Mouse (Mus musculus) neural tube, embryonic 13.5 days (tissue): ENCODE results near the gene Cfap74. TPM values are rescaled to one million over a fixed set of nuclear protein-coding genes. Genes with fewer than 3 reads are reported as not detected.

Experiments
- ATAC-seq: fragments of 200-750 bp; cut with Nextera tagmentation; 2 replicates; pipeline ENCODE4 v1.8.0; 2017; ENCODE audit warnings: low read depth, mild to moderate bottlenecking, moderate TSS enrichment, moderate library complexity
- H3K27ac ChIP-seq: fragments of 300-500 bp; sonication (generic); replicated peaks from 2 replicates; pipeline ENCODE4 v1.5.1; 2015; ENCODE audit warnings: moderate library complexity, mild to moderate bottlenecking, inconsistent platforms
- H3K27me3 ChIP-seq: fragments of 300-500 bp; sonication (generic); 2 replicates; pipeline ENCODE4 v1.6.1; 2015; ENCODE audit warnings: mild to moderate bottlenecking, inconsistent platforms
- H3K36me3 ChIP-seq: fragments of 300-500 bp; sonication (generic); 2 replicates; pipeline ENCODE4 v1.6.1; 2015; ENCODE audit warnings: mild to moderate bottlenecking, inconsistent platforms
- H3K4me1 ChIP-seq: fragments of 300-500 bp; sonication (generic); replicated peaks from 2 replicates; pipeline ENCODE4 v1.6.1; 2015; ENCODE audit warnings: inconsistent platforms
- H3K4me2 ChIP-seq: fragments of 300-500 bp; sonication (generic); 2 replicates; pipeline ENCODE4 v1.6.1; 2015; ENCODE audit warnings: inconsistent platforms, mild to moderate bottlenecking, moderate library complexity
- H3K4me3 ChIP-seq: fragments of 300-500 bp; sonication (generic); 2 replicates; pipeline ENCODE4 v1.5.1; 2015; ENCODE audit warnings: mild to moderate bottlenecking, inconsistent platforms
- H3K9ac ChIP-seq: fragments of 300-500 bp; sonication (generic); 2 replicates; pipeline ENCODE4 v1.6.1; 2015; ENCODE audit warnings: moderate library complexity, mild to moderate bottlenecking, inconsistent platforms
- H3K9me3 ChIP-seq: fragments of 300-500 bp; sonication (generic); 2 replicates; pipeline ENCODE4 v1.6.1; 2016; ENCODE audit warnings: inconsistent platforms
- WGBS: fragments of 180-500 bp; shearing (Covaris S2); methylation state at CpG from one replicate; pipeline ENCODE4 v1.1.7; 2015; 5-methylcytosine and 5-hydroxymethylcytosine counted together
- polyA plus RNA-seq: library from polyadenylated mRNA; unstranded; fragments of >200 nt; fragmentation: Nextera tagmentation; extraction: Ambion mirVana; gene quantifications from 2 replicates; pipeline ENCODE4 v1.2.1, GENCODE M21; 2015

The Cfap74 gene
- polyA plus RNA-seq, 1 experiment from 2014 or later = 2.8 TPM

DNA sequence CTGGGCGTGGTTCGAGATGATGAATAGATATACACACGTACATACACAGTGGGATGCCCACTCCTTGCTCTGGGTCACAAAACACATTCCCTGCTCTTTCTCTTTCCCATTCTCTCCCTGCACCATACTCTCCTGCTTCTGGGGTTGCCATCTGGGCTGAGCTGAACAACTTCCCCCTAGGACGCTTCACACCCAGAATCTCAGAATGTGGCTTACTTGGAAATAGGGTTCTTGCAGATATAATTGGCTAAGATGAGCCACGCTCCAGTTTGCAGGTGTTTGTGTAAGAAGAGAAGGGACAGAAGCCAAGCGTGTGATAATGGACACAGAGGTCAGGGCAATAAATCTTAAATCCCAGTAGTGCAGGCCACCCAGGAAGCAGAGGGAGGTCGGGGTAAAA is 27.0 kb upstream of the Cfap74 start:
- Histone ChIP-seq H3K27me3 (peaks cover 5% of the 10 kb centered on the region; the same call in 1 of the 2 replicates), H3K9ac (no peak overlapping the region), H3K27ac (no peak overlapping the region), H3K4me1 (peaks cover 13% of the 10 kb centered on the region; the same call in 1 of the 2 replicates), H3K4me2 (no peak overlapping the region), H3K9me3 (no peaks in the 10 kb centered on the region), H3K4me3 (no peak overlapping the region), H3K36me3 (no peaks in the 10 kb centered on the region)
- WGBS = 27% methylated on average over 7 of the region's 7 CpGs
- no peak for ATAC-seq

DNA sequence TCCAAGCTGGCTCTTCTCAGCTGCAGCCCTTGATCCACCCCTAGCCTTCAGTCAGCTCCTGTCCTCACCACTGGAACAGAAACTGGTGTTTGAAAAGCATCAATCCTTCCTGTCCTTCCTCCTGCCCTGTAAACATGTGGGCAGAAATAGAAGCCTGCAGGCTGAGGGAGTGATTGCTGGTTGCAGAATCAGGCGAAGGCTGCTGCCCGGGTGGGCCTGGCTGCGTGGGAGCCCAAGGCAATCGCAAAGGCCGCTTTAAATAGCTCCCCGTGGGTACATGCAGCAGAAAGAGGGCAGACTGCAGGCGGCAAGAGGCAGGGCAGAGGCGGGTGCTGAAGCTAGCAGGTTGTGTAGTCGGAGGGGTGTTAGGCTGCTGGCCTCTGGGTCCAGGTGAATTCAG is 26.2 kb upstream of the Cfap74 start:
- H3K9ac ChIP-seq = peak overlapping the region; percentile 26; the same call in 1 of the 2 replicates
- H3K9me3 ChIP-seq = no peaks in the 10 kb centered on the region
- WGBS = 17% methylated on average over 9 of the region's 9 CpGs

DNA sequence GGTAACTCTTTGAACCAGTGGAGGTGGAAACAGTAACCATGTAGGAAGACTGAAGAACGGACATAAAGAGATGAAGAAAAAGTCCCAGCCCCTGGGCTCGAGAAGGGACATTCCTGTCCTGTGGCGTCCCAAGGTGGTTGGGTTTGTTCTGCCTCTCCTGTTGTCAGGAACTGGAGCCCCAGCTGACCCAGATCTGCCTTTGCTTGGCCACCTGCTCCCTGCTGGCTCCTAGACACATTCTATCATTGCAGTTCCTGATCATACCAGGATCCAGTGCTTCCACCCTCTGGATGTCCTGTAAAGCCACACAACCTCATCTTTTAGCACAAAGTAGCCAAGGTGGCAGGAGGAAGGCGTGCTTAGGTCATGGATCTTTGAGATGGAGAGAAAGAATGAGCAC is 25.7 kb upstream of the Cfap74 start:
- Histone ChIP-seq H3K4me2 (no peak overlapping the region), H3K4me3 (no peak overlapping the region), H3K27me3 (0 out of 2 replicates have a peak, but pooled peaks cover 5% of the 10 kb centered on the region), H3K9ac (no peak overlapping the region), H3K9me3 (no peaks in the 10 kb centered on the region), H3K27ac (no peak overlapping the region), H3K36me3 (no peaks in the 10 kb centered on the region), H3K4me1 (peaks cover 13% of the 10 kb centered on the region; the same call in 1 of the 2 replicates)
- whole genome bisulfite sequencing = 81% methylated on average over 4 of the region's 4 CpGs
- ATAC-seq = no peak

More for the DNA sequence above, 26.2 kb upstream of the Cfap74 start:
- ATAC-seq = no peak
- Histone ChIP-seq H3K27me3 (0 out of 2 replicates have a peak, but pooled peaks cover 5% of the 10 kb centered on the region), H3K36me3 (no peaks in the 10 kb centered on the region), H3K27ac (no peak overlapping the region), H3K4me2 (no peak overlapping the region), H3K4me1 (peaks cover 13% of the 10 kb centered on the region; the same call in 1 of the 2 replicates), H3K4me3 (no peak overlapping the region)

DNA sequence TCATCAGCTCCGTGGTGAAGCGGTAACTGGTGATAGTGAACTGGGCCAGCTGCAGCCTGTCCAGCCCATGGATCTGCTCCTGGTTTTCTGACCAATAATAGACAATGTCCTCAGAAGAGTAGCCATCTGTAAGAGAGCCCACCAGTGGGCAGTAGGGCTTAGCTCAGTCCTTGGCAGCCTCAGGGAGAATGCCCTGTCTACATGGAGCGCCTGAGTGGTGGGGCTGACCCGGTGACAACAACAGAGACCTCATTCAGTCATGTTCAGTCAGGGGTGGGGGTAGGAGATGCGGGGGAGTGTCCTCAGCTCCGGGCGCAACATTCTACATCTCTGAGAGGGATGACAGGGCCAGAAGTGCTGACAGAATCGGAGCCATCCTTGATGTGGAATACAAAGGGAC is 21.8 kb upstream of the Cfap74 start:
- Histone ChIP-seq H3K4me2 (no peak overlapping the region), H3K9ac (no peak overlapping the region), H3K27me3 (0 out of 2 replicates have a peak, but pooled peaks cover 5% of the 10 kb centered on the region), H3K36me3 (no peaks in the 10 kb centered on the region), H3K4me1 (peaks cover 10% of the 10 kb centered on the region; the same call in 1 of the 2 replicates), H3K4me3 (no peak overlapping the region), H3K27ac (no peak overlapping the region), H3K9me3 (no peaks in the 10 kb centered on the region)
- WGBS = 84% methylated on average over 8 of the region's 8 CpGs
- ATAC-seq = no peak

DNA sequence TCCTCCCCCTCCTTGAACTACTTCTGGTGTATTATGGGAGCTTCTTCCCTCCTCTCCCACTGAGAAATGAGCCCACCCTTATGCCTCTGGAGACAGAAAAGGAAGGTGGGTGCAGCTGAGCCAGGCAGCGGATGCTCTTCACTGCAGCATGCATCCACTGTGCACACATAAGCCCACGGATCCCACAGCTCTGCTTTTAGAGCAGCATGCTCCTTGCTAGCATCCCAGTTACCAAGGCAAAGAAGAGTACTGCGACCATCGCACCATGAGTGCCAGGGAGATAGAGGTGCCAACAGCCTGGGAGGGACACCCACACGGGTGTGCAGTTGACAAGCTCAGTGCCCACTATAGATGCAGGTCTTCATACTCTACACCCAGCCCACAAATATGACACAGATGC is 13.5 kb upstream of the Cfap74 start:
- no peak for ATAC-seq
- no peak overlapping the region for H3K4me3 ChIP-seq
- no peak overlapping the region for H3K27ac ChIP-seq
- H3K27me3 ChIP-seq = peaks cover 62% of the 10 kb centered on the region
- H3K4me1 ChIP-seq = peaks cover 12% of the 10 kb centered on the region
- no peak overlapping the region for H3K4me2 ChIP-seq
- H3K9me3 ChIP-seq = no peaks in the 10 kb centered on the region
- no peak overlapping the region for H3K9ac ChIP-seq
- 88% methylated on average over 5 of the region's 5 CpGs for WGBS
- H3K36me3 ChIP-seq = no peaks in the 10 kb centered on the region

DNA sequence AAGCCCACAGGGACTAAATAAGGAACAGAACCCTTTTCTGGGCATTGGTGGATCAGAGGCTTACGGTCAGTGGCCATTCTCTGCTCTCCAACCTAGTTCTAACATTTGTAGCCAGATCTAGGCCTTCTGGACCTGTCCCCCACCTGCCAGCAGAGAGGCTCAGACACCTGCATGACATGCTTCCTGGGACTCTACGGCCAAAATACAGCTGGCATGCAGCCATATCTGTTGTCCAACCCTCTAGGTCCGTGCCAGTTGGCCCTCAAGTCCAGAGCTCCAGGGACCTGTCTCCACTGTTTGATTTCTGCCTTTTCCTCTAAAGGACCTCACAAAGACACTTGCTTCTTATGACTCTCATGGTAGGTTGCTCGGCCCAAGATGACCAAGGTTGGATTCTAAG is 12.2 kb upstream of the Cfap74 start:
- 94% methylated on average over 4 of the region's 4 CpGs for WGBS
- no peak overlapping the region for H3K27ac ChIP-seq
- H3K4me3 ChIP-seq = no peak overlapping the region
- H3K4me2 ChIP-seq = no peak overlapping the region
- peaks cover 12% of the 10 kb centered on the region for H3K4me1 ChIP-seq
- H3K27me3 ChIP-seq = peaks cover 71% of the 10 kb centered on the region
- no peaks in the 10 kb centered on the region for H3K9me3 ChIP-seq
- no peak for ATAC-seq
- no peak overlapping the region for H3K9ac ChIP-seq
- no peaks in the 10 kb centered on the region for H3K36me3 ChIP-seq

DNA sequence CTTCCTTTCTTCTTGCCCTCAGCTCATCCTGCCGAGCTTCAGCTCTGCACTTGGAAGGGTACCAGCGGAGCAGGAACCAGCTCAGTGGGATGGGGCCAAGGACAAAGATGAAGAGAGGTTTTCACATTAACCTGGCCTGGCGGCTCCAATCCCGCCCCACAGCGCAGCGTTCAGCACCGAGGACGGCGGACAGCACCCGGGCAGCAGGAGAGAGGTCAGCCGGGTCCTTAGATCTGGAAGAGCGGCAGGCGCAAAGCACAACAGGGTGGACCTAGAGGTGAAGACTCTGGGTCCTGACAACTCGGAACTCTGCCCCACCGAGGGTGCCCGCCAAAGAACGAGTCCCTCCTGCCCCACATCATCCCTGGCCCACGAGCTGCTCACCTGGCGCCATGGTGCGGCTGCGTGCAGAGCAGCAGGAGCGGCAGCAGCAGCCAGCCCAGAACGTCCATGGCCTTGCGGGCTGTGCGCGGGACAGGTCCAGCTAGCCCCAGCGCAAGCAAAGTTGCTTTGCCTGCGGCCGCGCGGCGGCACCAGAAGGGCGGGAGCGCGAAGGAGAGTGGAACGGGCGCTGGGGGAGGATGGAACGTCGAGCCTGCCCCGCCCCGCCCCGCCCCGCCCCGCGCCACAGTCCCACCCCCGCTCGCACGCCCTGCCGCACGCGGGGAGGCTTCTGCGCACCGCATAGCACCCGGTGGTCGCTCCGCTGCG is 11.3 kb upstream of the Cfap74 start, which contains the start of gene Gabrd:
Gene Gabrd, minus strand, starts transcription at position 602 of the 711 bp plus-strand sequence.
- Histone ChIP-seq H3K9ac (peak within 1 kb of the TSS; percentile 53; the same call in 1 of the 2 replicates), H3K36me3 (no peaks in the 10 kb centered on the region), H3K4me1 (peaks cover 12% of the 10 kb centered on the region), H3K27ac (no peak within 1 kb of the TSS), H3K4me3 (peak within 1 kb of the TSS; percentile 41), H3K9me3 (no peaks in the 10 kb centered on the region), H3K4me2 (peak within 1 kb of the TSS; percentile 70), H3K27me3 (peaks cover 71% of the 10 kb centered on the region)
- no peak; the same call in 1 of the 2 replicates for ATAC-seq
- WGBS = under 1% methylated on average over 45 of the region's 57 CpGs

DNA sequence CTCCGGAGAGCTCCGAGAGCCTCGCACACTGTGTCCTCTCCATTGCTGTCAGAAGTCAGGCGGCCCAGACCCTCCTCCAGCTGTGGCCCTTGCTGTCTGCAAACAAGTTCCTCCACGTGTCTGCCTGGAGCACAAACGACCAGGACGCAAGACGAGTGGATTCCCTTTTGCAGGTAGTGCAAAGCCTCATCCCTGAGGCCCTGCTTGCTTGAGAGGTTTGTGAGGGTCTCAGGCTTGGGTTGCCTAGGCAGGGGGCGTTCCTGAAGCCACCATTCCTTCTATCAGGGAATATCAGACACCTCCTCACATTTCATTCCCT is 10.8 kb upstream of the Cfap74 start:
- Histone ChIP-seq H3K27ac (no peak overlapping the region), H3K4me2 (peak overlapping the region; percentile 70), H3K36me3 (no peaks in the 10 kb centered on the region), H3K27me3 (peaks cover 71% of the 10 kb centered on the region), H3K4me1 (peaks cover 12% of the 10 kb centered on the region), H3K9me3 (no peaks in the 10 kb centered on the region), H3K4me3 (peak overlapping the region; percentile 41), H3K9ac (0 out of 2 replicates have a peak overlapping the region, but pooled peaks have one; percentile 53)
- ATAC-seq = no peak
- WGBS = 2% methylated on average over 9 of the region's 9 CpGs

DNA sequence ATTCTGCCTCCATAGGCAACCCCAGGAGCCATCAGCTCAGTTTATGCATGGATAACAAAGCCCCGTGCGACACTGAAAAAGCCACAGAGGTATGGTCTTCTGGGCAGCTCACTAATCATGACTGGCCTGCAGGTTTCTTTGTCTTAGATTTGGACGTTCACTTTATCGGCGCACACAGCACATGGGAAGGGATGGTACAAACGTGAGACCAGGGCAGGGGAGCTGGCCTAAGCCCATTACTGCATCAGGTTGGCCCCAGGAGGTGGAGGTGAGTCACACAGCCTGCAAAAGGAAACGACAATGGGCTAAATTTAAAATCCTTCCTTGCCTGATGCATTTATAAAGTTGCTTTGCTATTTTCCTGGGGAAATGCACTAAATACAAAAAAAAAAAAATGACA is 7.9 kb upstream of the Cfap74 start:
- peaks cover 12% of the 10 kb centered on the region for H3K4me1 ChIP-seq
- H3K9me3 ChIP-seq = no peaks in the 10 kb centered on the region
- H3K9ac ChIP-seq = no peak overlapping the region
- H3K27ac ChIP-seq = no peak overlapping the region
- ATAC-seq = no peak
- H3K4me3 ChIP-seq = no peak overlapping the region
- WGBS = 68% methylated on average over 7 of the region's 7 CpGs
- H3K27me3 ChIP-seq = peaks cover 56% of the 10 kb centered on the region
- no peaks in the 10 kb centered on the region for H3K36me3 ChIP-seq
- H3K4me2 ChIP-seq = no peak overlapping the region

DNA sequence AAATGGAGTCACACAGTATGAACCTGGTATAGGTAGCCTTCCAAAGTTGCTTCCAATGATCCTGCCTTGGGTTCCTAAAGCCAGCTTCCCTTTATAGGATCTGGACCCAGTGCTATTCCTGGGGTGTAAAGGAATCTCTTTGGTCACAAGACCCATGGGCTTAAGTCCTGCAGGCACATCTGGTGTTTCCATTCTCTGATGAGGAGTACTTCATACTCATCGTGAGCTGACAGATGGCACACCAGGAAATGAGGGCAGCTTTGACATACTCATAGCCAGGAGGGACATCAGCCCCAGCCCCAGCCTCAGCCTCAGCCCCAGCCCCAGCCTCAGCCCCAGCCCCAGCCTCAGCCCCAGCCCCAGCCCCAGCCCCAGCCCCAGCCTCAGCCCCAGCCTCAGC is 6.5 kb upstream of the Cfap74 start:
- peaks cover 8% of the 10 kb centered on the region for H3K4me1 ChIP-seq
- H3K9ac ChIP-seq = no peak overlapping the region
- no peak overlapping the region for H3K4me2 ChIP-seq
- H3K36me3 ChIP-seq = no peaks in the 10 kb centered on the region
- no peak overlapping the region for H3K27ac ChIP-seq
- ATAC-seq = no peak
- no peaks in the 10 kb centered on the region for H3K9me3 ChIP-seq
- WGBS = 36% methylated on average over 1 of the region's 1 CpGs
- no peak overlapping the region for H3K4me3 ChIP-seq
- H3K27me3 ChIP-seq = peaks cover 46% of the 10 kb centered on the region

DNA sequence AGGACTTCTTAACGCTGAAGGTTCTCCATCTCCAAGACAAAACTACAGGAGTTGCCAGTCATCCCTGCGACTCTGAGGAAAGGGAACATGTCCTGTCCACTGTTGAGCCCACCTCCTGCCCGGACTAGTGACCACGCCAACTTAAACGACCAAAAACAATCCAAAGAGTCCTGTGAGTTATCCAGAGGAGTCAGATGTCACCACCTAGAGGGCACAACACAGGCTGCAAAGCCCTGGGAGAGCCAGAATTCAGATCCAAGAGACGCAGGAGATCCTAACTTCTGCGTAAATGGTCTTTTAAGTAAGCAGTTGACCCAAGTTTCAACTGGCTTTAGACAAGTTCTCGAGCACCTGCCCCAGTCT is 314 bp upstream of the Cfap74 start:
- no peaks in the 10 kb centered on the region for H3K9me3 ChIP-seq
- peak overlapping the region; percentile 69 for H3K9ac ChIP-seq
- 5% methylated on average over 8 of the region's 8 CpGs for WGBS
- peak overlapping the region; percentile 57 for H3K4me3 ChIP-seq
- no peaks in the 10 kb centered on the region for H3K36me3 ChIP-seq
- H3K4me2 ChIP-seq = peak overlapping the region; percentile 91
- H3K27ac ChIP-seq = no peak overlapping the region
- ATAC-seq = peak; percentile 40
- peaks cover 13% of the 10 kb centered on the region for H3K4me1 ChIP-seq
- H3K27me3 ChIP-seq = 0 out of 2 replicates have a peak, but pooled peaks cover 4% of the 10 kb centered on the region

DNA sequence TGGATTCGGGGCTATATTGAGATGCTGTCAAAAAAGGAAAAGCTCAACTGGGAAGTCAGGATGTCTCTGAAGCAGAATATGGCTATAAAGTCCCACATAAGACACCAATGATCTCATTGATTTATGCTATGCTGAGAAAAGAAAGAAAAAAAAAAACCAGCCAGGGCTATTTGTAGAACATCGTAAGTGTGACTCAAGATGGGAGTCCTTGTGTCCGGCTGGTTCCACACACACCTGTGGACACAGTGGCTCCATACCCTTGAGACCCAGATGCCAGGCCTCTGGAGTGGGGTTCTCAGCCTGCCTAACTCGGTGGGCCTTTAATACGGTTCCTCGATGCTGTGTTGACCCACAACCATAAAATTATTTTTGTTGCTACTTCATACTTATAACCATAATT is 3.1 kb downstream of the Cfap74 start:
- 0 out of 2 replicates have a peak, but pooled peaks cover 4% of the 10 kb centered on the region for H3K27me3 ChIP-seq
- peaks cover 13% of the 10 kb centered on the region for H3K4me1 ChIP-seq
- WGBS = 90% methylated on average over 6 of the region's 6 CpGs
- H3K4me3 ChIP-seq = no peak overlapping the region
- no peaks in the 10 kb centered on the region for H3K9me3 ChIP-seq
- H3K36me3 ChIP-seq = no peaks in the 10 kb centered on the region
- H3K4me2 ChIP-seq = no peak overlapping the region
- H3K27ac ChIP-seq = no peak overlapping the region
- no peak overlapping the region for H3K9ac ChIP-seq
- no peak for ATAC-seq
